29 mouse cellular contexts compared by ENCODE assay signal in the genomic region with DNA sequence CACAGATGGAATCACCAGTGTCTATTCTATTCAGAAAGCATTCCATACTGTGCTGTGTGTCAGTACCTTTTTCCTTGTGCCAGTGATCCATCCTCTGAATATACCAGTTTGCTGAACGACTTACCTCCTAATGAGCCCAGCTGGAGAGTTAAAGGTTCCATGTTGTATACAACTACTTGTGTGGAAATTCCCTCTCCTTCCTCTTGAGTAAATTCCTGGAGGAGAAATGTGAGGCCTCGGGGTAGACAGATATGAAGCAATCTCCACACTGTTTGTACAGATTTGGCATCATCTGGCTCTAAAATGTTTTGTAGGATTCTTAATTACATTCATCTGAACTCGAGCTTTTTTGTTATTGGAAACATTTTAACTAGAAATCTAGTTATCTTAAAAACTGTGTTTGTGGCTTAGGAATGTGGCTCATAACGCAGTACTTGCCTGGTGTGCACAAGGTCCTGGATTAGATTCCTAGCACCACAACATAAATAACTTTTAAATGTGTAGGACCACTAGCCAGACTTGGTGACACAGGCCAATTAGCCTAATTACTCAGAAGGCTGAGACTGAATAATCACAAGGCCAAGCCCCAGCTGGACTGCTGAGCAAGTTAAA.
DNase-seq lines count a peak whose midpoint lies in the region; ATAC-seq and TF ChIP-seq lines count a peak whose summit lies in the region.
"Had no signal": no experiment of that assay in that cellular context is flagged by ENCODE, and none has a peak within 500 bp of the region (broad histone marks: within the 10 kb centered on the region; RNA-seq: fewer than 3 reads in every experiment).

No protein-coding gene starts in this region.

- H3K36me3 ChIP-seq in heart, embryonic 12.5 days, result no peaks in the 10 kb centered on the region
- no peaks in the 10 kb centered on the region for H3K36me3 ChIP-seq in liver, embryonic 12.5 days
- H3K36me3 ChIP-seq: embryonic facial prominence, embryonic 10.5 days; embryonic facial prominence, embryonic 13.5 days; forebrain, embryonic 12.5 days; forebrain, embryonic 15.5 days; G1E; heart, embryonic 13.5 days had no signal

- CTCF ChIA-PET in Patski (lab: Charles Lee), result interaction anchor here (1.5 kb wide), 1 partner anchor 25 kb away, joined by 3 read pairs; no protein-coding TSS in a partner anchor

- no peak overlapping the region for H3K9ac ChIP-seq in heart, embryonic 12.5 days
- no peak overlapping the region for H3K9ac ChIP-seq in liver, embryonic 12.5 days
- H3K9ac ChIP-seq: embryonic facial prominence, embryonic 13.5 days; forebrain, embryonic 12.5 days; forebrain, embryonic 15.5 days; heart, embryonic 13.5 days; hindbrain, embryonic 14.5 days had no signal

- peak; percentile 9 for DNase-seq in heart, adult 11 months
- peak; percentile 38 for DNase-seq in 3T3-L1 (ENCODE audit: low read depth, low spot score)
- DNase-seq in Patski (ENCODE audit: low read depth, low spot score), result peak; percentile 84
- DNase-seq in hindlimb bud, embryonic 11.5 days (ENCODE audit: extremely low spot score, low read depth, low spot score), result peak; percentile 50
- DNase-seq in spleen, postnatal 10 days (ENCODE audit: low spot score in 2 of 2), result no peak
- DNase-seq: adrenal gland, adult 2 months; adrenal gland, postnatal 14 days; B cell, adult 2 months; cerebellum, adult 11 months; cerebellum, adult 2 months; cerebellum, adult 9-11 months; cerebellum, postnatal 25 days; gastrocnemius, adult 2 months; gastrocnemius, postnatal 14 days; heart, adult 18-20 months; heart, postnatal 14 days; heart, postnatal 4 days had no signal

- in situ Hi-C loops in Patski (cut with MboI; ENCODE audit: low pct_unique_long_range_greater_than_20kb), result no loop called here

- no peaks in the 10 kb centered on the region for H3K27me3 ChIP-seq in heart, embryonic 12.5 days (replicated peaks)
- no peaks in the 10 kb centered on the region for H3K27me3 ChIP-seq in Patski
- no peaks in the 10 kb centered on the region for H3K27me3 ChIP-seq in liver, embryonic 12.5 days (replicated peaks)
- H3K27me3 ChIP-seq: CH12.LX; embryonic facial prominence, embryonic 13.5 days; forebrain, embryonic 12.5 days; forebrain, embryonic 15.5 days; heart, embryonic 13.5 days had no signal

- H3K4me2 ChIP-seq in heart, embryonic 12.5 days, result no peak overlapping the region
- no peak overlapping the region for H3K4me2 ChIP-seq in liver, embryonic 12.5 days
- H3K4me2 ChIP-seq: embryonic facial prominence, embryonic 13.5 days; forebrain, embryonic 12.5 days; forebrain, embryonic 15.5 days; heart, embryonic 13.5 days; hindbrain, embryonic 14.5 days had no signal

- WGBS in heart, embryonic 12.5 days, result 61% methylated on average over 4 of the region's 4 CpGs
- 40% methylated on average over 4 of the region's 4 CpGs for WGBS in liver, embryonic 12.5 days (ENCODE audit: insufficient replicate concordance)

- H3K4me1 ChIP-seq in heart, embryonic 12.5 days (replicated peaks), result no peaks in the 10 kb centered on the region
- H3K4me1 ChIP-seq in liver, embryonic 12.5 days, result no peaks in the 10 kb centered on the region
- H3K4me1 ChIP-seq: embryonic facial prominence, embryonic 10.5 days; embryonic facial prominence, embryonic 13.5 days; forebrain, embryonic 12.5 days; forebrain, embryonic 15.5 days; heart, embryonic 13.5 days had no signal

- POLR2A ChIA-PET in Patski (lab: Charles Lee), result interaction anchor here (1.0 kb wide), 1 partner anchor 17 kb away, joined by 3 read pairs; no protein-coding TSS in a partner anchor

- no peak overlapping the region for H3K4me3 ChIP-seq in heart, embryonic 12.5 days
- no peak overlapping the region for H3K4me3 ChIP-seq in liver, embryonic 12.5 days
- H3K4me3 ChIP-seq: embryonic facial prominence, embryonic 10.5 days; embryonic facial prominence, embryonic 13.5 days; erythroblast, embryonic 14.5 days; forebrain, embryonic 12.5 days; forebrain, embryonic 15.5 days; gastrocnemius, adult 2 months; heart, embryonic 13.5 days had no signal

- no peak for TF ChIP-seq CTCF in Patski (IDR thresholded peaks at IDR 0.05)

- ATAC-seq in heart, embryonic 12.5 days (ENCODE audit: insufficient number of reproducible peaks, low FRiP score), result no peak
- peak; percentile 93 for ATAC-seq in Patski
- no peak for ATAC-seq in liver, embryonic 12.5 days
- ATAC-seq: forebrain, embryonic 15.5 days; hindbrain, postnatal 0 days had no signal

- H3K27ac ChIP-seq in heart, embryonic 12.5 days (ENCODE audit: poor library complexity, severe bottlenecking), result no peak overlapping the region
- H3K27ac ChIP-seq in liver, embryonic 12.5 days, result no peak overlapping the region
- H3K27ac ChIP-seq: embryonic facial prominence, embryonic 10.5 days; embryonic facial prominence, embryonic 13.5 days; forebrain, embryonic 12.5 days; forebrain, embryonic 15.5 days; gastrocnemius, adult 2 months; heart, embryonic 13.5 days; hindbrain, embryonic 14.5 days; hindbrain, postnatal 0 days had no signal

- no peaks in the 10 kb centered on the region for H3K9me3 ChIP-seq in heart, embryonic 12.5 days (replicated peaks)
- 0 out of 2 replicates have a peak, but pooled peaks cover 3% of the 10 kb centered on the region for H3K9me3 ChIP-seq in liver, embryonic 12.5 days (replicated peaks)
- H3K9me3 ChIP-seq: embryonic facial prominence, embryonic 10.5 days; embryonic facial prominence, embryonic 13.5 days; forebrain, embryonic 12.5 days; forebrain, embryonic 15.5 days had no signal

Comparison
In these comparisons a context has a peak if more than half of its experiments do, and no peak if none do; other contexts are left out.
1. DNase-seq: peak in heart, adult 11 months (single experiment), 3T3-L1 (single experiment), Patski (single experiment) and hindlimb bud, embryonic 11.5 days (single experiment); none in spleen, postnatal 10 days (0 of 2).